Mouse (Mus musculus): Measurements from ENCODE around the gene Oasl1.
"Not testable (repeated sequence)": the region's sequence is repeated elsewhere in the genome, so short reads cannot be mapped to it uniquely, and the experiment has no call there.

Oasl1 gene

DNA sequence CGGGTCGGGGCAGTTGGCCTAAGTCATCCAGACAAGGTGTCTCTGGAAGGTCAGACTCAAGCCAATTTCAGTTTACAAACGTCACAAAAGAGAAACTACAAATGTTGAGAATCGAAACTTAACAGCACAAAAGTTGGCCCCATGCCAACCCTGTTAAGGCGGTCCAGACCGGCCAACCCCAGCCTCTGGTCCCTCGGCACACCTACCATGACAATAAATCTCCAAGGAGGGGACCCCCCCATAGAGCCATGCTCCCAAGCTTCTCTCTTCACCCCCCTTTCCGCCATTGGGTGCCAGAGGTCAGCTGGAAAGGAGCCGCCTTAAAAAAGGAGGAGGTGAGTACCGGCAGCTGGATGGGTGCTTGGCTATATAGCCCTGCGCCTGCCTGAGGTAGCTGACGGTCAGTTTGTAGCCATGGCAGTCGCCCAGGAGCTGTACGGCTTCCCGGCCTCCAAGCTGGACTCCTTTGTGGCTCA, at the start of gene Oasl1:
Gene Oasl1 (plus strand): TSS at position 243 of the 476 bp plus-strand sequence.
- DNase-seq (ENCODE audit: low read depth, low spot score), result no peak

DNA sequence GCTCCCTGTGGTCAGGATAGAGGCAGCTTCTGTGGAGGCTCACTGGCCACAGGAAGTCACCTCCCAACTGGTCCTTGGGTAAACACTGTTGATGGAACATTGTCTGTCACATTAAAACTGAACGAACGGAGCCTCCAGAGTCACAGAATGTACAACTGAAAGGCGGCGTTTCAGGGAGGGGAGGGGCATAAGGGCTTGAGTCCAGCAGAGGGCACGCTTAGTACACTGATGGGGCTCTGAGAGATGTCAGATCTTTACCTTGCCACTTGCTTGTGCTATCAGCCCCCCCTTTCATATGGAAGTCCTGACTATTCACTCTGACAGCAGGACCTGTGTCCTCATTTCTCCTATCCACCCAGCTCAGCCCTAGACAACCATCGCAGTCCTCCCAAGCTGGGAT, 47.2 kb upstream of the Oasl1 start:
- DNase-seq (ENCODE audit: low read depth, low spot score), result no peak

DNA sequence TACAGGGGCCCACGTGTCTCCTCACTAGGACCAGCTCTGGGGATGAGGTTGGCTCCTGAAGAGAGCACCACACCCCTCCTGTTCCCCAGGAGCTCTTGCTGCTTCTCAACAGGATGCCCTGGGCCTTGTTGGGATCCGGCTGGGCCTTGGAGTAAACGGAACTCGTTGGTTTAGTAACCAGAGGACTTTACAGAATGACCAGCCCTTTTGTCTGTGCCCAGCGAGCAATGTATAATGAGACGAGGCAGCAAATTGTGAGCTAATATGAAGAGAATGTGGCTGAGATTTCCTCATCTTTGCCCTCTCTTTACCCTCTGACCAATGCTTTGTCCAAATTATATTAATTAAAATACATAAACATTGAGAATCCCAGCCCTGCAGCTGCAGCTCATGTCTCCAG, 46.7 kb upstream of the Oasl1 start:
- DNase-seq (ENCODE audit: low read depth, low spot score), result no peak

DNA sequence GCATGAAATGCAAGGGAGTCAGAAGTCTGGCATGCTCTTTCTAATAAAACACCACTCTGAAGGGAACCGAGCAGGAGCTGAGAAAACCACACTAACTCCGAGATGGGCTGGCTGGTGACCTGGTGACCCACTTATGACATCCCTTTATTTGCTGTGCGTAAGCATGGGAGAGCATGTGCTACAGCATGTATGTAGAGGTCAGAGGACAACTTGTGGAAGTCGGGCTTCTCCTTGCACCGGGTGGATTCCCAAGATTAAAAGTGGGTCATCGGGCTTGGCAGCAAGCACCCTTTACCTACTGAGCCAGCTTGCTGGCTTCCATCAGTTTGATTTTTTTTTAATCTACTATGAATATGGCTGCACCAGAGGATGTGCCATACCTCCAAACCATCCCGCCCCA, 45.6 kb upstream of the Oasl1 start:
- DNase-seq (ENCODE audit: low read depth, low spot score), result no peak

DNA sequence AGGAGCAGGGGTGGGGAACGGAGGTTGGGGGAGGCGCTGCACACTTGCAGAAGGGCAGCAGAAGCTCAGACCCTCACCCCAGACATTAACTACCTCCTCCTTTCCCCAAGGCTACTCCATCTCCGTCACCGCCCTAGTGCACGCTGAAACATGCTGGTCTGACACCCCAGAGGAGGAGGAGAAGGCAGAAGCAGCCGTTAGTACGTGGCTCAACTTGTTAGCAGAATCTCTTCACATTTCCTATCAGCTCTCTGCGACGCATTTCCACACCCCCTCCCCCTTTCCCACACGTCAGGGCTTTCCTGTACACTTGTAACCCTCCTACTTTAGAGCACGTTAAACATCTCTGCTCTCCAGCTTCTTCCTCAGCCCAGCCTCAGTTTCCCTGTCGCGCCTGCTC, 43.6 kb upstream of the Oasl1 start:
- DNase-seq (ENCODE audit: low read depth, low spot score), result peak; percentile 24

DNA sequence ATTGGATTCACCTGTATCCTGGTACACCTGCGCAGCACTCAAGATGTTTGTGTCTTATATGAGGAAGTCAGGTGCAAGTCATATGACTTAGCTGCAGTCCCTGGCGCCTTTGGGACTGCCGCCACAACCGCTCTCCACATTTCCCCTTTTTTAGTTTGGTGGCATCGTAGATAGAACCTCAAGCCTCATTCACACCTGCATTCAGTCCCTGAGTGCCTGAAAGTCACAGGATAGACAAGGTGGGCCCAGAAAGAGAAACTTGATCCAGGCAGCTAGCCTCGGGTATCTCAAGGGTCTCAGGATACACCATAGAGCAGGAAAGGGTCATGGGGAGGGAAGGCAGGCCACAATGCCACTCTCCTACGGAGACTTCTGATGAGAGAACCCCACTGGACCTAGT, 40.7 kb upstream of the Oasl1 start:
- DNase-seq (ENCODE audit: low read depth, low spot score), result not testable (repeated sequence)

DNA sequence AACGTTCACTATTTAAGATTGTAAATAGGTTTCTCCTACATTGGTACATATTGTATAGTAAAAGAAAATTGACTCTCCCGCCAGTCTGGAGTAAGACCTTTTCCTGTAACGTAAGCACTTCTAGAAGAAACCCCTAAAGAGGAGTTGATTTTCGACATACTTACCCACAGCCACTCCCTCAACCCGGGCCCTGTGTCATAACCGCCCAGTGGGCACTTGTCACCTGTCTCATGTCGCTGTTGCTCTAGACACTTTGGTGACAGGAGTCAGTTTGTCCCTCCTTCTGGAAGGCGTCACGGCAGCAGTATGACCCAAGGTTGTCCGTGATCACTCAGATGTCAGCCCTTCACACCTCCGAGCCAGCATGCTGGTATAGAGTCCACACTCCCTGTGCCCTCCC, 40.0 kb upstream of the Oasl1 start:
- no peak for DNase-seq (ENCODE audit: low read depth, low spot score)

DNA sequence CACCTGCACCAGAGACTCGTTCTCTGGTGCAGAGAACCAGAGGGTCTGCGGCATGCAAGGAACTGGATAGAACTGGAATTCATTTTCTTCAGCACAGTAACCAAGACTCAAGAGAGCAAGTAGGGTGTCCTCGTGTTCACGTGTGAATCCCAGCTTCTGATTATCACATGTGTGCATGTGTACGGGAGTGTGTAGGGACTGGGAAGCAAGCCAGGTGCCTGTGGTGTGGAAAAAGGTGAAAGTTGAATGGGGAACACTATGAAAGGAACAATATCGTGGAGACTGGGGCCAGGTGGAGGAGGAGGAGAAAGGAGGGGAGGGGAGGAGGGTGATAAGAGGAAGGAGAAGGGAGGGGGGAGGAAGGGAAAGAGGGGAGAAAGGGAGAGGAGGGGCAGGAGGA, 36.2 kb upstream of the Oasl1 start:
- no peak for DNase-seq (ENCODE audit: low read depth, low spot score)

DNA sequence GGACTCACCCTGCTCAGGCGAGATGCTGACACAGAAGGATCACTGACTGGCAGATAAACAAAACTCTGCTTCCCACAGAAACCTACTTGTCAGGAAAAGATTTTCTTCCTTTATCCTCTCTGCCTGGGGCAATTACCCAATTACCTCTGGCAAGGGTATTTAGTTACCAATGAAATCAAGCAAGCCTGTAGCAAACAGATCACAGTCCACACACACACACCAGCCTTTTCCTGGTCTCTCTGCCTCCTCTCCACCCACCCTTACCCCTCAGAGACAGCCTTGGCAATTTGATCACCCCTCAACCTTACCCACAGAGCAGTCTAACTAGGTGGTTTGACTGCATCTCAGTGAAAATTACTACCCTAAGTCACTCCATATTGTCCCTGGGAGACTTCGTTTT, 34.0 kb upstream of the Oasl1 start:
- DNase-seq (ENCODE audit: low read depth, low spot score), result no peak

DNA sequence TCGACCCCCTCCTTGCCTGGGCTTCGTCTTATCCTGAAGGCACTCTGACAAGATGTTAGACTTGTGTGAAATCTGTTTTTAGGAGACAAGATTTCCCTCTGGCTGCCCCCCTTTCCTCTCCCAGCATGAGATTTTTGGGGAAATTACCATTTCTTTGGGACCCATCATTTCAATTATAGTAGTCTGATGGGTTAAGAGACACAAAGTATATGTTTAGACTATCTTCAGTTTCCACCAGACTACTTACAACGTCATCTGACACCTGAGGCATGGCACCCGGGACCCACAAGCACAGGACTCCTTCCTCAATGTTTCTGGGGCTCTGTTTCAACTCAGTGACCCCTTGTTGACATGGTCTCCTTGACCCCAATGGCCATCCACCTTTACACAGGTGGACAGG, 27.5 kb upstream of the Oasl1 start:
- no peak for DNase-seq (ENCODE audit: low read depth, low spot score)

DNA sequence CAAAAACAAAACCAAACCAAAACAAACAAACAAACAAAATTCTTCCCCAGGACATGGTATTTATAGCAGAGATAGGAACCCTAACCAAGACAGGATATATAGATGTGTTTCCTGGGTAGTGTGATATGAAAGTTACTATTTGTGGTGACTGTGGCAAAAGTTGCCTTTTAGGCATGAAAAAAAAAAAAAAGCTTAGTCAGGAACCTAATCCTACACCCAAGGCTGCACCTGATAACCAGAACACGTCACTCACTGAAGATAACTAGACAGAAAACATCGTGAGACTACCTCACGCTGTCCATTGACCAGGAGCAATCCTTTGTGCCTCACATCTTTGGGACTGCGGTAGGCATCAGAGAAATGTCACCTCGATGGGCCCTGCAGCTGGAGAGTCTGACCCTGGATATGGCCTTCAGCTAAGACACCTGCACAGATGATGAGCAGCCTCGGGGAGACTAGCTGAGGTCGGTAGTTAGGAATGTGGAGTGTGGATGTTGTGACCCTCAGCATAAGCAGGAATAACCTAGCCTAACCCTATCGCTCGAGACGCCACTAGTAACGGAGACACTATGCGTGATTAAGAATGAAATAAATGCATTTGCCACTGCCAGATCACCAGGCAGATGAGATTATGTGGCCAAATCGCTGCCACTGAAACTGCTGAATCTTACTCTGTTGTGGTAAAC, 26.2 kb upstream of the Oasl1 start, which contains the start of gene Oasl2:
Gene Oasl2 (plus strand): TSS at position 249 of the 686 bp plus-strand sequence.
- no peak for DNase-seq (ENCODE audit: low read depth, low spot score)

DNA sequence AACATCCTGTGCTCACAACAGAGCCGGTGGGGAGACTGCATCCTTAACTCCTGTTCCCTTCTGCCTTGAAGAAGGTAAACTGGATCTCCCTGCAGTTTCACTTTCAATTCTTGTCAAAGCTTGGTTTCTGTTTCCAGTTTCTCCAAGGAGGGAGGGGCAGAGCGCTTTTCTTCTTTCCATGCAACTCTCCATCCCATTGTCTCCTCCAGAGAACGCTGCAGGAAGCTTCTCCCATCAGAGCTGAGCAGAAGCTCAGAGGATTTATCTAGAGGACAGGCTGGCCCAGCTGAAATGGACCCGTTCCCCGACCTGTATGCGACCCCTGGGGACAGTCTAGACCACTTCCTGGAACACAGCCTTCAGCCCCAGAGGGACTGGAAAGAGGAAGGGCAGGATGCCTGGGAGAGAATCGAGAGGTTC, 25.7 kb upstream of the Oasl1 start:
- no peak for DNase-seq (ENCODE audit: low read depth, low spot score)

DNA sequence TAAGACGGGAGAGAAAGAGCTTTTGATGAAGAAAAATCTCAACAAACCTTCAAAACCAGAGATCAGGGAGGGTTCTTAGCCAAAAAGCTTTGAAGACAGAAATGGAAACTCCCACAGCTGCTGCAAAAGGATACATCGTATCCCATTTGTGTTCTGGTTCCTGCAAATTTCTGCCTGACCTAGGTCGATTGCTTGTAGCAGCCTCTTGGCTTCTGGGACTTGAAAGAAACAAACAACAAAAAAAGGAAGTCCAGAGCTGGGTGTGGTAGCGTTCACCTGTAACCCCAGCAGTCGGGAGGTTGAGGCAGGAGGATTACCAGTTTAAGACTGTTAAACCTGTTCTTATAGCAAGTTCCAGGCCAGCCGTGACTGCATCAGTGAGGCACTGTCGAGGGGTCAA, 24.2 kb upstream of the Oasl1 start:
- DNase-seq (ENCODE audit: low read depth, low spot score), result no peak

DNA sequence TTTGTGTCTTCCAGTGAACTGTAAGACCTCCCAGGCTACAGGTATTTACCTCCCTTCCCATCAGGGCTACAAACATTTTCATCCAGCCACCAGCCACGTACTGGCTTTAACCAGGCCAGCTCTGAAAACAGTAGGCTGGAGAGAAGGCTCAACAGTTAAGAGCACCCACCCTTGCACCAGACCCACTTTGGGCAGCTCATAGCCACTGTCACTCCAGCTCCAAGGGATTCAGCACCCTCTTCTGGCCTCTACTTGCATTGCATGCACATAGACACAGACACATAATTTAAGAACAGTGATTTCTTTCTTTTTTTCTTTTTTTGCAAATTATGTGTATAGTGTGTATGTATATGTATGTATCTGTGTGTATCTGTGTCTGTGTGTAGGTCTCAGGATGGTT, 20.6 kb upstream of the Oasl1 start:
- DNase-seq (ENCODE audit: low read depth, low spot score), result peak; percentile 51

DNA sequence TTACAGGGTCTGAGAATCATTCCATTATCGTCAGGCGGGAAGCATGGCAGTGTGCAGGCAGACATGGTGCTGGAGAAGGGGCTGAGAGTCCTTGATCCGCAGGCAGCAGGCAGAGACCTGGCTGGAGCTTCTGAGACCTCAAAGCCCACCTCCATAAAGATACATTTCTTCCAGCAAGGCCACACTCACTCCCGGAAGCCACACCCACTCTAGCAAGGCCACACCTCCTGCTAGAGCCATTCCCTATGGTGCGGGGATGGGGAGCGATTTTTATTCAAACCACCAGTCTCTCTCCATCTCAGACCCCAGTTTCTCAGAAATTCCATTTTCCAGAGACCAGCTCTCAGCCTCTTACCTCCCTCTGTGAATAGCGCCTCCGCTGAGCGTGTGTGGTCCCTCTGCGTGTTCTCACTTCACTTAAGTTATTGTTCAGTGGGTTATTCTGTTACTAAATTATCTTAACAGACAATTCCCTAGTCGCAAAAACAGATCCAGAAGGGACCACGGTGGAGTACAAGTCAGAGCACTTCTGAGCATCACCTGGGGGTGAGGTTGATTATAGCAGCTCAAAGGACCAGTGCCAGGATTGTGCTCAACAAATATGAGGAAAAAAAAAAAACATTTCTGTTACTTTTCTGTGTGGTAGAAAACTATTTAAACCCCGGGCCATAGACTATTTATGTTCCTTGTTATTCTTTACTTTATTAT, 14.3 kb upstream of the Oasl1 start:
- no peak for DNase-seq (ENCODE audit: low read depth, low spot score)

DNA sequence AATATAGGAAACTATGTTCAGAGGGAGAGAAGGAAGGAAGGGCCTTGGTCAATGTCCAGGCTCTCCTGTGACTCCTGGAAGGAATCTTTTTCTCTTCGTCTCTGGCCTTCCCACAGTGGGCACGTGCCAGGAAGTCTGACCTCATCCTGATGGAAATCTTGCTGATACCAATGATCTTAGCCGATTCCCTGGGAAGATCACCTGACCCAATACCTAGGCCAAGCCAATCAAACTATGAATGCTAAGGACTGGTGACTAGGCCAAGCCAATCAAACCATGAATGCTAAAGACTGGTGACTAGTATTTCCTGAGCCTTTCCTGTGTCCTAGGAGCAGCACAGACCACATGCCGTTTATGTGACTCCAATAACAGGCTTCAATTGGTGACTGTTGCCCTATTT, 9.4 kb upstream of the Oasl1 start:
- no peak for DNase-seq (ENCODE audit: low read depth, low spot score)

DNA sequence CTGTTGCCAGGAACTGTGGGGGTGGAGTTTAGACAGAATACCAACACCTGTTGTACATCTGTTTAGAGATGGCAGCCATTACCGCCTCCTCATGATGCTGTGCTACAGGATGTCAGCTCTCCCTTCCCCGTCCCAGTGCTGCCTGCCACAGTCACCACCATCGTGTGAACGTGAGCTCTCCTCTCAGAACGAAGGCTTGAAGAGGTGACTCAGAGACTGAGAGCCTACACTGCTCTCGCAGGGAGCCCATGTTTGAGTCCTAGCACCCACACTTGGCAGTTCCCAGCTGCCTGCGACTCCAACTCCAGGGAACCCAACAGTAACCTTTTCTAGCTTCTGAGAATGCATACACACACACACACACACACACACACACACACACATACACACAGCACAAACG, 8.2 kb upstream of the Oasl1 start:
- DNase-seq (ENCODE audit: low read depth, low spot score), result no peak

DNA sequence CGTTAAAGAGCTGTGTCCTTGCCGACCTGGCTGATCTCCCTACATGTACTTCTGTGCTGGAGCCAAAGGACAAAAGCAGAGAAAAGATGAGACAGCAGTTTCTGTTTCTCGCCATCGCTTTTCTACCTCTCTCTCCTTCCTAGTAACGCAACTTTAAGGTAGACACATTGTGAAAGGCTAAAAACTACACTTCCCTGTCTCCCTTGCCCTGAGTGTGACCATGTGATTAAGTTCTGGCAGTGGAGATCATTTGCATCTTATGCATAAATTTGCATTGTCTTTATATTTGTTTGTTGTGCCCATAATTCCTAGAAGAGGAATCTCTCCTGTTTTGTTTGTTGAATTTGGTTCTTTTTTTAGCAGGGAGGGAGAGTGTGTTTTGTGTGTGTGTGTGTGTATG, 7.2 kb upstream of the Oasl1 start:
- DNase-seq (ENCODE audit: low read depth, low spot score), result no peak

DNA sequence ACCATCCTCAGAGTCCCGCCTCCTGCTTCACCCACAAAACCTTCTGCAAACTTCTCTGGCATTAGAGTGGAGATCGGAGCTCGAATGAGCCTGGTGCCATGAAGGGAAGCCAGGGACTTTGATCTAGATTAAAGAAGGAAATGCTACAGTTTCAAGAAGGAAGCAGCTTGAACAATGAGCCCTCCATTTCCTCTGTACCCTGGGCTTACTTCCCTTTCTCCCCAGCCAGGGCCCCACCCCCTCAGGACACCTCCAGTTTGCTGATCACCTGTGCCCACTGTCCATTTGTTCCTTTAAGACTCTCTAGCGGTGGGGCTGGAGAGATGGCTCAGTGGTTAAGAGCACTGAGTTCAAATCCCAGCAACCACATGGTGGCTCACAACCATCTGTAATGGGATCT, 6.3 kb upstream of the Oasl1 start:
- no peak for DNase-seq (ENCODE audit: low read depth, low spot score)

DNA sequence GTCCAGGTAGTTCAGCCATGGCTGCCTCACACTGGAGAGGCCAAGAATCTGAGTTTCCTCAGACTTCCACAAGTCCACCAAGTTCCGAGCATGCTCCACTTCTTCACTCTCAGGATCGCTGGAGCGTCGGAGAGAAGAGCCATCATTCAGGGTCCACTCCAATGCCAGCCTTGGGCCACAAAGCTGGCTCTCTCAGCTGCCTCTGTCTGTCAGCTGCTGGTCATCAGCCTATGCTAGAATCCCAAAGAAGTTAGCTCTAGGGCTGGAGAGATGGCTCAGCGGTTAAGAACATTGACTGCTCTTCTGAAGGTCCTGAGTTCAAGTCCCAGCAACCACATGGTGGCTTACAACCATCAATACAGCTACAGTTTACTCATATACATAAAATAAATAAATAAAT, 5.7 kb upstream of the Oasl1 start:
- DNase-seq (ENCODE audit: low read depth, low spot score), result not testable (repeated sequence)

DNA sequence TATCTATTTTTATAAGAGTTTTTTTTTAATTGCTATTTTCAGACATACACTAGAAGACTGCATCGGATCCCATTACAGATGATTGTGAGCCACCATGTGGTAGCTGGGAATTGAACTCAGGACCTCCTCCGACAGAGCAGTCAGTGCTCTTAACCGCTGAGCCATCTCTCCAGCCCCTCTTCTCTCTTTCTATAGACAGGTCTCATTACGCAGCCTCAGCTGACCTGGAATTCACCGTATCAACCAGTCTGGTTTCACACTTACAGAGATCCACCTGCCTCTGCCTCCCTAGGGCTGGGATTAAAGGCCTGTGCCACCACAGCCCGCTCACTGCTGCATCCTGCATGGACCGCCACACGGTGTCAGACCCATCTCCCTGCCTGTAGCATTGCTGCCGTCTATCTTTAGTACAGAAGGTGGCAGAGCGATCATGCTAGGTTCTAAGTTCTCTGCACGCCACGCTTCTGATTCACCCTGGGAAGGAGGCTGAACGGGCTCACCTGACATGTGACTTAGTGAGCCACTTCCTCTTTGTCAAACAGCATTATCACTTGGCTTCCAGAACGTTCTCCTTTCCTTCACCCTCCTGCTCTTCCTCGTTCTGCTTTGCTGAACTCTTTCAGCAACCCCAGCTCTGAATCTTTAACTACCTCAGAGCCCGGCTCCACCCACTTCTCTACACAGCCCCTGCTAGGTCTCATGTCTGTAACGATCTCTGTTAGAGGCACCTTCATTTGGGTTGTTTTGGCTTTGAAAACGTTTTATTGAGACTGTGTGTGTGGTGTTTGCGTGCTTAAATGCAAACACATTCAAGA, 1.3 kb upstream of the Oasl1 start:
- no peak for DNase-seq (ENCODE audit: low read depth, low spot score)

DNA sequence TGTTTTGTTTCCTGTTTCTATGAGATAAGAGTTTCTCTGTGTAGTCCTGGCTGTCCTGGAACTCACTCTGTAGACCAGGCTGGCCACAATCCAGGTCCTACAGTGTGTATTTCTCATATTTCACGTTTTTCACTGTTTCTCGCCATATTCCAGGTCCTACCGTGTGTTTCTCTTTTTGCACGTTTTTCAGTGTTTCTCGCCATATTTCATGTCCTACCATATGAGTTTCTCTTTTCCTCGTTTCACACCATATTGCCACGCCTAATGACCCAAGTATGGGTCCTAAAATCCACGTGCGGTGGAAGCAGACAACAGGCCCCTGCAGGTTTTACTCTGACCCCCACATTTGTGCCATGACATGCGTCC, 691 bp upstream of the Oasl1 start:
- DNase-seq (ENCODE audit: low read depth, low spot score), result peak; percentile 69
